Mouse (Mus musculus) gastrocnemius, adult 2 months (tissue): Measurements from ENCODE around the gene Frmd4a. TPM values are rescaled to one million over a fixed set of nuclear protein-coding genes. Genes with fewer than 3 reads are reported as not detected.

Source experiments
- DNase-seq: peaks from one replicate; pipeline ENCODE4 v3.0.0; 2022
- H3K27ac ChIP-seq: fragments of 200-600 bp; 2 replicates; pipeline ENCODE4 v1.8.1; 2022; ENCODE audit warnings: mild to moderate bottlenecking
- H3K4me3 ChIP-seq: fragments of 200-600 bp; 2 replicates; pipeline ENCODE4 v1.8.1; 2022; ENCODE audit warnings: mild to moderate bottlenecking, moderate library complexity
- CTCF ChIP-seq: fragments of 200-600 bp; IDR thresholded peaks from 2 replicates; pipeline ENCODE4 v1.8.1; 2022; ENCODE audit warnings: antibody characterized with exemption, mild to moderate bottlenecking, moderate library complexity
- intact Hi-C: fragments of 180-260 bp; cut with DNase I; formaldehyde crosslinking; loops from one replicate; pipeline ENCODE4 v1.15.1; 2025
- total RNA-seq, 2 experiments: library from RNA; stranded (reverse); gene quantifications; 2 replicates each; pipeline ENCODE4 v1.2.3; 2021

Frmd4a gene
- total RNA-seq, 2 experiments from 2014 or later, result 2.4 to 4.2 TPM

GRCm38 (mm10) chr2:4153131-4153631 is 135.7 kb downstream of the Frmd4a start:
- intact Hi-C loops, result no loop called here
- DNase-seq, result peak; percentile 19
- Histone ChIP-seq H3K4me3 (peak overlapping the region; percentile 66), H3K27ac (no peak overlapping the region)
- TF ChIP-seq CTCF, result no peak

GRCm38 (mm10) chr2:4154036-4154653 is 136.6 kb downstream of the Frmd4a start:
- Histone ChIP-seq H3K27ac (no peak overlapping the region), H3K4me3 (no peak overlapping the region)
- intact Hi-C loops, result no loop called here
- TF ChIP-seq CTCF, result no peak
- no peak for DNase-seq

GRCm38 (mm10) chr2:4154654-4155047 is 137.1 kb downstream of the Frmd4a start:
- DNase-seq, result no peak
- intact Hi-C loops, result no loop called here
- TF ChIP-seq CTCF, result no peak
- Histone ChIP-seq H3K4me3 (no peak overlapping the region), H3K27ac (no peak overlapping the region)

- intact Hi-C loops, result no loop called here
- H3K4me3 ChIP-seq, result no peak overlapping the region
- H3K27ac ChIP-seq, result no peak overlapping the region
- no peak for DNase-seq
- TF ChIP-seq CTCF, result no peak
Measured at GRCm38 (mm10) chr2:4155406-4155805, 137.9 kb downstream of the Frmd4a start.

- no peak overlapping the region for H3K4me3 ChIP-seq
- TF ChIP-seq CTCF, result no peak
- no peak for DNase-seq
- H3K27ac ChIP-seq, result no peak overlapping the region
- intact Hi-C loops, result no loop called here
Measured at GRCm38 (mm10) chr2:4156511-4156910, 139.0 kb downstream of the Frmd4a start.

GRCm38 (mm10) chr2:4157396-4157795 is 139.9 kb downstream of the Frmd4a start:
- TF ChIP-seq CTCF, result no peak
- Histone ChIP-seq H3K4me3 (no peak overlapping the region), H3K27ac (no peak overlapping the region)
- no peak for DNase-seq
- intact Hi-C loops, result no loop called here

GRCm38 (mm10) chr2:4159574-4160203 is 142.2 kb downstream of the Frmd4a start:
- Histone ChIP-seq H3K27ac (no peak overlapping the region), H3K4me3 (no peak overlapping the region)
- intact Hi-C loops, result no loop called here
- peak; percentile 30; the same call in 1 of the 2 replicates for TF ChIP-seq CTCF
- no peak for DNase-seq

- no peak for DNase-seq
- Histone ChIP-seq H3K4me3 (no peak overlapping the region), H3K27ac (no peak overlapping the region)
- TF ChIP-seq CTCF, result no peak
- intact Hi-C loops, result no loop called here
Measured at GRCm38 (mm10) chr2:4166191-4166590, 148.7 kb downstream of the Frmd4a start.

GRCm38 (mm10) chr2:4167131-4167530 is 149.6 kb downstream of the Frmd4a start:
- DNase-seq, result no peak
- Histone ChIP-seq H3K4me3 (no peak overlapping the region), H3K27ac (no peak overlapping the region)
- TF ChIP-seq CTCF, result no peak
- intact Hi-C loops, result no loop called here

- Histone ChIP-seq H3K27ac (no peak overlapping the region), H3K4me3 (no peak overlapping the region)
- DNase-seq, result no peak
- intact Hi-C loops, result no loop called here
- no peak for TF ChIP-seq CTCF
Measured at GRCm38 (mm10) chr2:4169726-4170125, 152.2 kb downstream of the Frmd4a start.

GRCm38 (mm10) chr2:4170189-4170588 is 152.7 kb downstream of the Frmd4a start:
- H3K4me3 ChIP-seq, result no peak overlapping the region
- intact Hi-C loops, result no loop called here
- no peak for TF ChIP-seq CTCF
- H3K27ac ChIP-seq, result no peak overlapping the region
- DNase-seq, result no peak

- TF ChIP-seq CTCF, result no peak
- H3K27ac ChIP-seq, result no peak overlapping the region
- no peak overlapping the region for H3K4me3 ChIP-seq
- no peak for DNase-seq
- intact Hi-C loops, result no loop called here
Measured at GRCm38 (mm10) chr2:4184991-4185390, 167.5 kb downstream of the Frmd4a start.

GRCm38 (mm10) chr2:4187521-4187920 is 170.0 kb downstream of the Frmd4a start:
- TF ChIP-seq CTCF, result no peak
- Histone ChIP-seq H3K4me3 (no peak overlapping the region), H3K27ac (no peak overlapping the region)
- peak; percentile 58 for DNase-seq
- intact Hi-C loops, result no loop called here

- no peak overlapping the region for H3K4me3 ChIP-seq
- H3K27ac ChIP-seq, result 0 out of 2 replicates have a peak overlapping the region, but pooled peaks have one; percentile 5
- intact Hi-C loops, result no loop called here
- TF ChIP-seq CTCF, result no peak
- no peak for DNase-seq
Measured at GRCm38 (mm10) chr2:4188303-4188702, 170.8 kb downstream of the Frmd4a start.
